Mouse (Mus musculus) left cerebral cortex, postnatal 4 days (tissue): Measurements from ENCODE around the gene Lzts2. TPM values are rescaled to one million over a fixed set of nuclear protein-coding genes. Genes with fewer than 3 reads are reported as not detected.

Source experiments
- DNase-seq: peaks from one replicate; pipeline ENCODE4 v3.0.0-alpha.2; 2022
- intact Hi-C: fragments of 180-260 bp; cut with DNase I; formaldehyde crosslinking; loops from one replicate; pipeline ENCODE4 v1.15.1; 2025
- total RNA-seq, 2 experiments: library from RNA; stranded (reverse); gene quantifications; 2 replicates each; pipeline ENCODE4 v1.2.3; 2021

Lzts2 gene
- total RNA-seq, 2 experiments from 2014 or later, result 30.2 to 35.1 TPM

- DNase-seq, result no peak
- intact Hi-C loops, result loop anchor here (5.0 kb wide), 1 partner anchor 82 kb away; no protein-coding TSS in a partner anchor
These were observed 61.3 kb downstream of the Lzts2 start for GRCm38 (mm10) chr19:45075323-45076035.

- DNase-seq, result no peak
- intact Hi-C loops, result loop anchor here (5.0 kb wide), 1 partner anchor 81 kb away; no protein-coding TSS in a partner anchor
These were observed 61.9 kb downstream of the Lzts2 start for GRCm38 (mm10) chr19:45076036-45076575.

Other genes with a start within 250 kb of the Lzts2 start
- gene Slf2, start 83.3 kb upstream of the Lzts2 start, total RNA-seq, result 10 to 100 TPM; 44.7 to 46.6 TPM
- gene Sema4g, start 25.3 kb upstream of the Lzts2 start, total RNA-seq, result 100 to 1,000 TPM; 116 to 123 TPM
- 10 to 100 TPM; 16.0 to 17.3 TPM for gene Twnk, start 8.8 kb upstream of the Lzts2 start, total RNA-seq
- 10 to 100 TPM; 41.3 to 41.6 TPM for gene Mrpl43, start 8.0 kb upstream of the Lzts2 start, total RNA-seq
- 1 to 10 TPM; 8.0 to 8.2 TPM for gene Pdzd7, start 31.3 kb downstream of the Lzts2 start, total RNA-seq
- 100 to 1,000 TPM; 108 to 128 TPM for gene Sfxn3, start 33.1 kb downstream of the Lzts2 start, total RNA-seq
- 1 to 10 TPM in 1 of 2 experiments, under 1 TPM in 1; 0.70 to 1.8 TPM for gene Kazald1, start 60.8 kb downstream of the Lzts2 start, total RNA-seq
- not detected for gene Tlx1, start 136.3 kb downstream of the Lzts2 start, total RNA-seq
- not detected for gene Lbx1, start 221.4 kb downstream of the Lzts2 start, total RNA-seq